Mouse (Mus musculus) kidney, embryonic 15.5 days (tissue): Measurements from ENCODE around the gene Dusp18. TPM values are rescaled to one million over a fixed set of nuclear protein-coding genes. Genes with fewer than 3 reads are reported as not detected.

ENCODE experiments used
- ATAC-seq: fragments of 200-750 bp; cut with Nextera tagmentation; replicated peaks from 2 replicates; pipeline ENCODE4 v1.8.0; 2017; ENCODE audit warnings: moderate TSS enrichment; ENCODE audit not compliant: low FRiP score
- H3K27ac ChIP-seq: fragments of 300-500 bp; sonication (generic); 2 replicates; pipeline ENCODE4 v1.5.1; 2015; ENCODE audit warnings: mild to moderate bottlenecking, inconsistent platforms
- H3K27me3 ChIP-seq: fragments of 300-500 bp; sonication (generic); 2 replicates; pipeline ENCODE4 v1.6.1; 2015; ENCODE audit warnings: inconsistent platforms
- H3K36me3 ChIP-seq: fragments of 300-500 bp; sonication (generic); 2 replicates; pipeline ENCODE4 v1.6.1; 2015; ENCODE audit warnings: inconsistent platforms
- H3K4me1 ChIP-seq: fragments of 300-500 bp; sonication (generic); 2 replicates; pipeline ENCODE4 v1.6.1; 2015; ENCODE audit warnings: inconsistent platforms
- H3K4me2 ChIP-seq: fragments of 300-500 bp; sonication (generic); 2 replicates; pipeline ENCODE4 v1.6.1; 2015; ENCODE audit warnings: moderate library complexity, mild to moderate bottlenecking, inconsistent platforms
- H3K4me3 ChIP-seq: fragments of 300-500 bp; sonication (generic); replicated peaks from 2 replicates; pipeline ENCODE4 v1.5.1; 2015; ENCODE audit warnings: mild to moderate bottlenecking, inconsistent platforms
- H3K9ac ChIP-seq: fragments of 300-500 bp; sonication (generic); 2 replicates; pipeline ENCODE4 v1.6.1; 2015; ENCODE audit warnings: mild to moderate bottlenecking, inconsistent platforms
- H3K9me3 ChIP-seq: fragments of 300-500 bp; sonication (generic); replicated peaks from 2 replicates; pipeline ENCODE4 v1.6.1; 2016; ENCODE audit warnings: inconsistent platforms
- WGBS: fragments of 180-500 bp; shearing (Covaris S2); methylation state at CpG from one replicate; pipeline ENCODE4 v1.1.7; 2015; ENCODE audit warnings: mixed read lengths; 5-methylcytosine and 5-hydroxymethylcytosine counted together
- polyA plus RNA-seq: library from polyadenylated mRNA; unstranded; fragments of >200 nt; fragmentation: Nextera tagmentation; extraction: Ambion mirVana; gene quantifications from 2 replicates; pipeline ENCODE4 v1.2.1, GENCODE M21; 2015

The Dusp18 gene
- 13.0 and 13.4 TPM in 2 replicates for polyA plus RNA-seq

DNA sequence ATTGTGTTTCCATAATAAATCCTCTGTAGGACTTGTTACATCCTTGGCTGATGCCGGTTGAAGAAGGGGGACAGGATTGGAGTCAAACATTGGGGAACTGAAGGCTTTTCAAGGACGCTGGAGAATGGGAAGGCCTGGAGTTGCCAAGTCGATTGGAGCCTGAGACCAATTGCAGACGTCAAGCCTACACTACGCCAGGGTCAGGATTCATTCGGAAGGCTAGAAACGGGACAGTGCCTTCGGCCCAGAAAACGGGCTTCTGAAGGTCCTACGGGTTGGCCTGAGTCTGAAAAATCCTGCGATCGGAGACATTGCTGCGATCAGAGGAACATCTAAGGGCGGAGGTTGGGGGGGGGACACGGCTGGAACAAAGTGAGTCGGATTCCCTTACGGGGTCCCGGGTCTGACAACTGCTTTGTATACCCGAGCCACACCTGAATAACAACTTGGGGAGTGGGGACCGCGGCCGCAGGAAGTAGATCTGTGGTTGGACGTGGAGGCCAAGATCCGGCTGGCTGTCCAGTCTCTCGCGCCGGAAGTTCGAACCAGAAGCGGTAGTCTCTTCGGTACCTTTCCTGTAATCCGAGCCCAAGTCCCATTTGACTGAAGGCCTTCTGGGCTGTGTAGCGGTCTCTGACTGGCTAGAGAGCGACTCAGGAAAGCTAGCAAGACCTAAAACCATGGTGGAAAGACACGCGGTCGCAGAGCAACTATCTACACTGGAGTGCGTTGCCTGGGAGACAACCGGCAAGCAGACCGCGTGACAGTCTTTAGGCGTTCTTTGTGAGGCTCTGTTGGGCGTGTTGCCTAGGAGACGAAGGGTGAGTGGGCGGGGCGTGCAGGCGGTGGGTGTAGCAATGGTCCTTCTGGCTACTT, at the start of gene Dusp18, which contains the start of gene 4921536K21Rik:
Dusp18 (plus strand) TSS at position 835 of the 876 bp plus-strand sequence.
4921536K21Rik (minus strand) TSS at position 693 of the 876 bp plus-strand sequence.
- Histone ChIP-seq H3K4me3 (peak within 1 kb of the TSS; percentile 59), H3K4me1 (peaks cover 9% of the 10 kb centered on the region)
- WGBS: 3% methylated on average over 46 of the region's 46 CpGs

DNA sequence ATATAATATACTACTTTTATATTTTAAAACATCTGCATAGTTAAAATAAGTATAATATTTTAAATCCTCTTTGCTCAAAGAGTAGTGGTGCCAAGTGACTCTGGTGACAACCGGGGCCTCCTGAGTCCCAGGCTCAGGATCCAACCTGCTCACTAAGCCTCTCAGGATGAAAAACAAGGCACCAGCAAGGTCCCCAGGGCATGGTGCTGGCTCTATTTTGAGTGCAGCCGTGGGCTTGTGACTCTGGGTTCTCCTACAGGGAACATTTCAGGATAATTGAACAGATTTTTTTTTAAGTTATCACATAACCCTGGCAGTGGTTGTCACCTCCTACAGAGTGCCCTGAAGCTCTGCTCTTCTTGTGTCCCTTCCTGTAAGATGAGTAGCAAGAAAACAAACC, 48.7 kb upstream of the Dusp18 start:
- peaks cover 11% of the 10 kb centered on the region; the same call in 1 of the 2 replicates for H3K4me1 ChIP-seq
- no peaks in the 10 kb centered on the region for H3K27me3 ChIP-seq
- H3K9me3 ChIP-seq: no peaks in the 10 kb centered on the region
- ATAC-seq: no peak
- H3K4me3 ChIP-seq: no peak overlapping the region
- 54% methylated on average over 2 of the region's 2 CpGs for WGBS
- H3K4me2 ChIP-seq: no peak overlapping the region
- H3K9ac ChIP-seq: no peak overlapping the region
- no peak overlapping the region for H3K27ac ChIP-seq
- H3K36me3 ChIP-seq: no peaks in the 10 kb centered on the region

More for the DNA sequence above, at the start of gene Dusp18, which contains the start of gene 4921536K21Rik:
- H3K27ac ChIP-seq: peak within 1 kb of the TSS; percentile 95
- no peaks in the 10 kb centered on the region for H3K9me3 ChIP-seq
- ATAC-seq: peak; percentile 97
- H3K4me2 ChIP-seq: peak within 1 kb of the TSS; percentile 92
- H3K27me3 ChIP-seq: no peaks in the 10 kb centered on the region
- peaks cover 25% of the 10 kb centered on the region for H3K36me3 ChIP-seq
- H3K9ac ChIP-seq: peak within 1 kb of the TSS; percentile 64

DNA sequence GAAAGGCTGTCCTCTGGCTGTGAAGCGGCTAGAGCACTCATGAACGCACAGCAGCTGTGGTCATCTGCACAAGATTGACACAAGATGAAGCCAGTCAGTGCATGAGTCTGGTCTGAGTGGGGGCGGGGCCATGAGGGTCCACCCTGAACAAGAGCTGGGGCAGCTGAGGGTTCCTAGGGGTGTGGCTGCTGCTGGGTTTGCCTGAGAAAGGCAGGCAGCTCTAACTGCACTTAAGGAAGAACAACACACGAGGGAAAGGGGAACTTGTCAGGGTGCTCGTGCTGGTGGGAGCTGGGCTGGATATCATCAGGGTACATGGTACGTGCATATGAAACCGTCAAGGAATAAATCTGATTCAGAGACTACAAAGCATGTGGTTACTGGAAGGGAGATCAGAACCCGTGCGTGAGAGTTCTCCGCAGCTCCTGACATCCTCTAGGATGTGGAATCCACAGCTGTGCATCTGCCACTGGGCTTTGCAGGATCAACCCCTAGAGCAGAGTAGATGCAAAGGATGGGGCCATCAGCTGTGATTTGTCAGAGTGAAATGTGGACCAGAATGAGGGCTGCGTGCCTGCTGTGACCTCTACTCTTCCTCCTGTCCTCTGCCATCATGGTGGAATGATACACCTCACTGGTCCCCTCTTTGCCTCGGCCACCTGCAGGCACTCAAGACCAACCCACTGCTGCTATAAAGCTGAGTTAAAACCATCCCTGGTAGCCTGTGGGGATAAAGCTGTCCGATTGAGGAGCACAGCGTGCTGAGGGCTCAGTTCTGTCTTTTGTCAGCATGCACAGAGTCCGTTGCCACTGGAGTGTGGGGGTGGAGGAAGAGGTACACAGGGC, 45.3 kb upstream of the Dusp18 start:
- Histone ChIP-seq H3K9ac (no peak overlapping the region), H3K4me3 (no peak overlapping the region), H3K36me3 (no peaks in the 10 kb centered on the region), H3K4me2 (no peak overlapping the region), H3K27ac (no peak overlapping the region), H3K9me3 (no peaks in the 10 kb centered on the region), H3K27me3 (no peaks in the 10 kb centered on the region), H3K4me1 (peaks cover 11% of the 10 kb centered on the region; the same call in 1 of the 2 replicates)
- no peak; the same call in 1 of the 2 replicates for ATAC-seq
- 70% methylated on average over 15 of the region's 15 CpGs for WGBS

DNA sequence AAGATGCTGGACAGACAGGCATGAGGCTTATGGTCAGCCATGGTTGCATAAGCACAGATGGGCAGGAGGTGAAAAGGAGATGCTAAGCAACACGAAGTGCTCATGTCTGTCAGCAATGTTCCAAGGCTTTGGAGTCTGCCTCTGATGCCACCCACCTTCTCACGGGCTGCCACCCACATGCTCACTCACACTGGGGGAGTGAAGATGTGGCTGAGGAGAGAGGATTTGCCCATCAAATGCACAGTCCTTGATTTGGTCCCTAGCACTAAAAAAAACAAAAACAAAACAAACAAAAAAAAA, 44.8 kb upstream of the Dusp18 start:
- no peak overlapping the region for H3K27ac ChIP-seq
- H3K4me3 ChIP-seq: no peak overlapping the region
- 48% methylated on average over 2 of the region's 2 CpGs for WGBS
- H3K9ac ChIP-seq: no peak overlapping the region
- ATAC-seq: no peak
- H3K4me1 ChIP-seq: peaks cover 11% of the 10 kb centered on the region; the same call in 1 of the 2 replicates
- H3K9me3 ChIP-seq: no peaks in the 10 kb centered on the region
- no peaks in the 10 kb centered on the region for H3K27me3 ChIP-seq
- no peaks in the 10 kb centered on the region for H3K36me3 ChIP-seq
- H3K4me2 ChIP-seq: no peak overlapping the region

DNA sequence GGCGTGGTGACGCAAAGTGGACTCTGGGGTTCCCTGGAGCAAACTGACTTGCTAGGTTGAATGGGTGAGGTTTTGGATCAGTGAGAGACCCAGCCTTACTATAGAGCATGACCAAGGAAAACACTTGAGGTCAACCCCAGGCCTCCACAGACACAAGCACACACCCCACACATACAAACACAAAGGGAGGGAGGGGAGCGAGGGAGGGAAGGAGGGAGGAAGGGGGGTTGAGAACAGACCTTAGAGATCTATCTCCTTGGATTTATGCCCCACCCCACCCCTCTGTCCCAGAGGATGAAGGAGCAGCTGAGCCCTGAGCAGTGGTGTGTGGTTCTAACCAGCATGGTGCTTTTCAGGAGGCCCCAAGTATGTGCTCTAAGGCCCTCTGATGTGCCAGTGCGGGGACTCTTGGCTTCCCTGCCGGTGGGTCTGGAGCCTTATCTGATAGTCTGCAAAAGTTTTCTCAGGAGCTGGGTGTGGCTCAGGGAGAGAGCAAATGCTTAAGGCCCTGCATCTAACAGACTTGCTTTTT, 44.2 kb upstream of the Dusp18 start:
- peak; percentile 36; the same call in 1 of the 2 replicates for ATAC-seq
- WGBS: 53% methylated on average over 5 of the region's 5 CpGs

DNA sequence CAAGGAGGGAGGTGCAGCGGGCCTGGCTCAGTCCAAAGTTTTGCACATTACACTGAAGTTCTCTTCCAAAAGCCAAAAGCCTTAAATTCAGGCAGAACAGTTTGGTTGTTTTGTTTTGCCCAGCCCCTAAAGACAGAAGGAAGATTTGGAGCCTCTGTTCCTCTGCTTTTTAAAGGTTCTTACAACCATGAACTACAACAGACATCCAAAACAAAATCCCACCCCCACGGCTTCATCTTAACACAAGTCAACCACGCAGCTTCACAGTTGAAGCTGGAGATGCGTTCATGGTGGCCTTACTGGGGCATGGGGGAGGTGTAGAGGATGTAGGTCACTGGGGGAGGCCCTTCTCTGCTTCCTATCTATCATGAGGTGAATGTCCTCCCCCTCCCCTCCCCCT, 43.2 kb upstream of the Dusp18 start:
- 65% methylated on average over 4 of the region's 4 CpGs for WGBS
- ATAC-seq: no peak
- no peak overlapping the region for H3K4me2 ChIP-seq

More for the DNA sequence above, 44.2 kb upstream of the Dusp18 start:
- Histone ChIP-seq H3K36me3 (no peaks in the 10 kb centered on the region), H3K4me1 (peaks cover 11% of the 10 kb centered on the region; the same call in 1 of the 2 replicates), H3K4me3 (no peak overlapping the region), H3K27me3 (no peaks in the 10 kb centered on the region), H3K27ac (no peak overlapping the region), H3K9me3 (no peaks in the 10 kb centered on the region), H3K4me2 (no peak overlapping the region), H3K9ac (no peak overlapping the region)

DNA sequence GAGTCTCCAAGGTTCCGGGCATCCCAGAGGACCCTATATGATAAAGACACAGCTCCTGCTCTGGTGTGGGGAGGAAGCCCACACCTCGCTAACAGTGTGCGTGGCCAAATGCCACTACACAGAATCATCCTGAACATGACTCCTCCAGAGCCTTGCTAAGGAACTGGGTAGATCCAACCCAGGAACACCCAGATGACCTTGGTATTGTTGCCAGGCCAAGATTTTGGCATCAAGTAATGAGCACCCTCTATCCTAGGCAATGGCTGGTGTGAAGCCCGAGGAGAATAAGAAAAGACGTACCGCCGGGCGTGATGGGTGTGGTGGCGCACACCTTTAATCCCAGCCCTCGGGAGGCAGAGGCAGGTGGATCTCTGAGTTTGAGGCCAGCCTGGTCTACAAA, 42.0 kb upstream of the Dusp18 start:
- no peak overlapping the region for H3K9ac ChIP-seq
- WGBS: 95% methylated on average over 10 of the region's 10 CpGs
- peaks cover 11% of the 10 kb centered on the region; the same call in 1 of the 2 replicates for H3K4me1 ChIP-seq
- ATAC-seq: no peak
- no peaks in the 10 kb centered on the region for H3K9me3 ChIP-seq
- H3K4me3 ChIP-seq: no peak overlapping the region
- no peaks in the 10 kb centered on the region for H3K36me3 ChIP-seq
- no peak overlapping the region for H3K27ac ChIP-seq
- no peak overlapping the region for H3K4me2 ChIP-seq
- H3K27me3 ChIP-seq: no peaks in the 10 kb centered on the region

More for the DNA sequence above, 43.2 kb upstream of the Dusp18 start:
- Histone ChIP-seq H3K4me3 (no peak overlapping the region), H3K9ac (no peak overlapping the region), H3K4me1 (peaks cover 11% of the 10 kb centered on the region; the same call in 1 of the 2 replicates), H3K27me3 (no peaks in the 10 kb centered on the region), H3K9me3 (no peaks in the 10 kb centered on the region), H3K27ac (no peak overlapping the region), H3K36me3 (no peaks in the 10 kb centered on the region)

DNA sequence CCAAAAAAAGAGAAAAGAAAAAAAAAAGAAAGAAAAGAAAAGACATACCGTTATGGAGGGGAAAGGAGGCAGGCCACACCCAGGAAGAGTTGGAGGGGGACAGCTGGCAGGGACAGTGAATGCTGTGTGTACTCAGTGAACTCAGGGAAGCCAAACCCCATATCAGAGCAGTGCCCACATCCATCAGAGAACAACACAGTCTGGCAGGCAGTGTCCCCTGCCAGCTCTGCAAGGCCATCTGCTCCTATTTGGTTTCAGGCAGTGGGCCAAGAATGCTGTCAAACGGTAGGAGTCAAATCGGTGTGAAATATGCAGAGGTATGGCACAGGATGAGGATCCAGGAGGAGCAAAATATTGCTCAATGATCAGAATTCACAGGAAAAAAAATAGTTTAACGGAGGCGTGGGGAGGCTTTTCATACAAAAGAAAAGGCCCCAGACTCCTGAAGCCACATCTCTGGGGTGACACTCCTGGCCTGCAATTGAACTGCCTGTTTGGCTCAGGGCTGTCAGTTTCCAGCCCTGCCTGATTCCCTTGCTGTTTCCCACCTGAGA, 41.5 kb upstream of the Dusp18 start:
- ATAC-seq: no peak
- Histone ChIP-seq H3K4me2 (no peak overlapping the region), H3K9me3 (no peaks in the 10 kb centered on the region), H3K9ac (no peak overlapping the region), H3K4me3 (no peak overlapping the region), H3K4me1 (peaks cover 11% of the 10 kb centered on the region; the same call in 1 of the 2 replicates), H3K36me3 (no peaks in the 10 kb centered on the region), H3K27ac (no peak overlapping the region), H3K27me3 (no peaks in the 10 kb centered on the region)
- 78% methylated on average over 5 of the region's 5 CpGs for WGBS

DNA sequence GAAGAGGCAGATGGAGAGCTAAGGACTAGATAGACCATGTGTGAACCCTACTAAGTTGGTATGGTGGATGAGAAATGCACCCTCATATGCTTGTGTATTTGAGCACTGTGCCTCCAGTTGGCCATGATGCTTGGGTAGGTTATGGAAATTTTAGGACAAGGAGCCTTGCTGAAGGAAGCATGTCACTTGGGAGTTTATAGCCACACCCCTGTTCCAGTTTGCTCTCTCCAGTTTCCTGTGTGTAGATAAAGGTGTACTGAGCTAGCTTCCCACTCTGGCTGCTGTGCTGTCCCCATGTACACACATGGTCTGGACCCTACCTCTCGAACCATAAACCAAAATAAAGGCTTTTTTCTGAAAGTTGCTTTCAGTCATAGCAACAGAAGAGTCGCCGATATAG, 40.9 kb upstream of the Dusp18 start:
- no peak for ATAC-seq
- Histone ChIP-seq H3K4me2 (no peak overlapping the region), H3K9me3 (no peaks in the 10 kb centered on the region), H3K27me3 (no peaks in the 10 kb centered on the region), H3K4me3 (no peak overlapping the region), H3K4me1 (peaks cover 11% of the 10 kb centered on the region; the same call in 1 of the 2 replicates), H3K27ac (no peak overlapping the region), H3K36me3 (no peaks in the 10 kb centered on the region), H3K9ac (no peak overlapping the region)
- 89% methylated on average over 3 of the region's 3 CpGs for WGBS

DNA sequence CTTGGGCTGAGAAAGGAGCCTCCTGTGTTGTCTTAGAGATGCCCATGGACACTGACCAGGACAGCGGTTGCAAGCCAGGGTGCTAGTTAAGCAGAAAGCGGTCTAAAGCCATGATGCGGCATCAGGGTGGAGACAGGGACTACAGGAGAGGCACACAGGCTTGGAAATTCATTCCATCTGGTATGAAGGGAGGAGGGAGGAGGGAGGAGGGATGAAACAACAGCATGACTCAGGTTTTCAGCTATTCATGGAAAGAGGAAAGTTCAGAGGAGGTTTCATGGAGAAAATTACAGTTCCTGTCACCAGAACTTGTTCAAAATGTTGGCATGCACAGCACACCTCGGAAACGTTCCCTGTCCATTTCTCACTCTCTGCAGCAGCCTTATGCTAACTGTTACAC, 39.2 kb upstream of the Dusp18 start:
- Histone ChIP-seq H3K9me3 (no peaks in the 10 kb centered on the region), H3K36me3 (no peaks in the 10 kb centered on the region), H3K4me1 (peaks cover 3% of the 10 kb centered on the region; the same call in 1 of the 2 replicates), H3K9ac (no peak overlapping the region), H3K4me2 (no peak overlapping the region), H3K27me3 (no peaks in the 10 kb centered on the region), H3K27ac (no peak overlapping the region), H3K4me3 (no peak overlapping the region)
- WGBS: 92% methylated on average over 5 of the region's 5 CpGs
- no peak for ATAC-seq

DNA sequence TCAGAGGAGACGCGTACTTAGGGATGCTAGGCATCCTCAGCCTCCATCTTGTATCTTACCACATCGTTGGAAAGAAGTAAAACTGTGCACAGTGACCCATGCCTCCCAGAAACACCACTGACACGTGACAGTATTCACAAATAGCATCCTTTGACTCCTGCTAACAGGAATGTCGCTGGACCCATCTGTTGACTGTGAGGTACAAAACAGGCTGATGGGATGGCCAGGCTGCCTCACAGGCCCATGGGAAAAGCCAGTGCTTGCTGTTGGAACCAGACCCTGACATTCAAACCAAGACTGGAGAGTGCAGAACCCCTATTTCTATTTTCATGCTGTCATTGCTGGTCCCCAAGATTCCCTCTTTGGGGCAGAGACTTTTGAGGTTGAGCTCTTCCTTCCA, 37.1 kb upstream of the Dusp18 start:
- no peak for ATAC-seq
- Histone ChIP-seq H3K27ac (no peak overlapping the region), H3K9ac (no peak overlapping the region), H3K4me3 (no peak overlapping the region), H3K4me1 (0 out of 2 replicates have a peak, but pooled peaks cover 6% of the 10 kb centered on the region), H3K9me3 (no peaks in the 10 kb centered on the region), H3K36me3 (no peaks in the 10 kb centered on the region), H3K4me2 (no peak overlapping the region), H3K27me3 (peaks cover 4% of the 10 kb centered on the region)
- 74% methylated on average over 5 of the region's 5 CpGs for WGBS
